Mouse (Mus musculus): Measurements from ENCODE around the gene AI182371. TPM values are rescaled to one million over a fixed set of nuclear protein-coding genes. Genes with fewer than 3 reads are reported as not detected.

AI182371 gene
- polyA plus RNA-seq (2012; rRNA removed): 85.3 and 98.8 TPM in 2 replicates

DNA sequence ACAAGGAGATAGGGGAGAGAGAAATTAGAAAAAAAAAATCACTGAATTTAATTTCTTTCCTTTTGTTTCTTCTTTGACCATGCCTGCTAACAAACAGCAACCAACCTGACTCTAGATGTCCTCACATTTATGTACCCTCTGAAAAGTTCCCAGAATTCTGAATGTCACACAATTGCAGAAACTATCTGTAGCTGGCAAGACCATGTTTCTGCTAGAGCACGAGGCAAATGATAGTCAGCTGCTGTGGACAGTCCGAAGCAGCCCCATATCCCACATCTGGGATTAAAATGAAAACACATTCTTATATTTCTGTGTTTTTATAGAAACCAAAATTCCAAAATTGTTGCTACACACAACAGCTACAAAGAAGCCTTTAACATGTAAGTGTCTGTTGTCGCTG lies at the start of gene AI182371:
Gene AI182371 (minus strand): TSS at position 101 of the 400 bp plus-strand sequence.

DNA sequence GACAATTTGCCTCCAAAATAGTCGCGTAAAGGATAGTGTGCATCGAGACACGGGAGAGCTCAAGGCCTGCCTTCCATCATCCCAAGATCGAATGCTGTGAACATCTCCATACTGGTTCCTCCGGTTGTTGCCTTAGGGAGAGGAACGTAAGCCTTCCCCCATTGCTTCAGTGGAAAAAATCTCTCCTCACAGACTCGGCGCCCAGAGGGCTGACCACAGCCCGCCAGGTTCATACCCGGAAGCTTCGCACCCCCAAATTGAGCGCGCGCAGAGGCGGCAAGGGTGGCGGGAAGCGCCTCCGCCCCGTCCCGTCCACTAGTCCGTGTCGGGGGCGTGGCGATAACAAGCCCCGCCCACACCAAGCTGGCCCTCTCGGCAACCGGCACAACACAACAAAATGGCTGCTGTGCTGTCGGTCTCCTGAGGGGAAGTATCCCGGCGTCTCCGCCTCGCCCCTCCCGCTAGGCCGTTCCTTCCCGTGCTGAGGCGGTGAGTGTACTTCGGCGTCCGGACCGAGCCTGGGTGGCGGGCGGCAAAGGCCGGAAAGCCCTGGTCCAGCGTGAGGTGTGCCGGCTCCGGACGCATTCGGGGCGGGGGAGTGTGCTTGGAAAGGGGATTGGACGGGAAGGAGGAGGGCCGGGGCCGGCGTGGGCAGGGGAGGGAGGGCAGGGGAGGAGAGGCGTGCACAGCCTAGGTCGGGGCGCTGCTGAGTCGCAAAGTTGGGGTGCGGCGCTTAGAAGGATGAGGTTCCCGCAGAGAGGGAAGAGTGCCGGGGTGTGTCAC lies 8.0 kb upstream of the AI182371 start, which contains the start of gene Cntrl:
Gene Cntrl (plus strand): TSS at position 352 of the 783 bp plus-strand sequence.

DNA sequence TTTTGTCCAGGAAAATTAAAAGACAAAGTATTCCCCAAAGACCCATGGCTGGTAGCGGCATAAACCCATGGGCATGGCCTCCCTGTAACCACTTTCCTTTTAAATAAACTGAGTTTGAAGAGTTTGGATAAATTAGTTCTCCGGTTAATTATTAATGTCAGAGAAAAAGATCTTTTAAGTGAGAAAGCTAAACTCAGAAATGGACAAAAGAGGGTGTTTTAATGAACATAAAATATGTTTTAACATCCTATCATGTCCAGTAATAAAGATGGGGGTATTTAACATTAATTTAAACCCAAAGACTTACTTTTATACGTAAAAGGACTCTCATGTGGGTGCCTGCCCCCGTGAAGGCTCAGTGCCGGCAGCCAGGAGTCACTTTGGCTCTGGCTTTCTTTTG lies 40.0 kb downstream of the AI182371 start, which contains the start of gene Hc:
Gene Hc (minus strand): TSS at position 101 of the 400 bp plus-strand sequence.

Other genes with a start within 250 kb of the AI182371 start
- 15.3 and 24.7 TPM in 2 replicates for gene Cutal, start 227.1 kb downstream of the AI182371 start, polyA plus RNA-seq (2012; rRNA removed)
- 25.3 and 27.0 TPM in 2 replicates for gene Psmd5, start 226.6 kb downstream of the AI182371 start, polyA plus RNA-seq (2012; rRNA removed)
- 2.2 and 2.3 TPM in 2 replicates for gene Phf19, start 187.5 kb downstream of the AI182371 start, polyA plus RNA-seq (2012; rRNA removed)
- 0.29 and 0.30 TPM in 2 replicates for gene Traf1, start 139.8 kb downstream of the AI182371 start, polyA plus RNA-seq (2012; rRNA removed)
- 118 and 157 TPM in 2 replicates for gene Hc, start 40.1 kb downstream of the AI182371 start, polyA plus RNA-seq (2012; rRNA removed)
- 11.5 and 13.6 TPM in 2 replicates for gene Cntrl, start 7.9 kb upstream of the AI182371 start, polyA plus RNA-seq (2012; rRNA removed)
- gene Rab14, start 99.6 kb upstream of the AI182371 start, polyA plus RNA-seq (2012; rRNA removed): 45.9 and 46.0 TPM in 2 replicates
- gene Gsn, start 154.8 kb upstream of the AI182371 start, polyA plus RNA-seq (2012; rRNA removed): 60.2 and 64.7 TPM in 2 replicates
- gene Stom, start 235.4 kb upstream of the AI182371 start, polyA plus RNA-seq (2012; rRNA removed): 65.5 and 66.6 TPM in 2 replicates